18 mouse cellular contexts compared by ENCODE assay signal in the genomic region with DNA sequence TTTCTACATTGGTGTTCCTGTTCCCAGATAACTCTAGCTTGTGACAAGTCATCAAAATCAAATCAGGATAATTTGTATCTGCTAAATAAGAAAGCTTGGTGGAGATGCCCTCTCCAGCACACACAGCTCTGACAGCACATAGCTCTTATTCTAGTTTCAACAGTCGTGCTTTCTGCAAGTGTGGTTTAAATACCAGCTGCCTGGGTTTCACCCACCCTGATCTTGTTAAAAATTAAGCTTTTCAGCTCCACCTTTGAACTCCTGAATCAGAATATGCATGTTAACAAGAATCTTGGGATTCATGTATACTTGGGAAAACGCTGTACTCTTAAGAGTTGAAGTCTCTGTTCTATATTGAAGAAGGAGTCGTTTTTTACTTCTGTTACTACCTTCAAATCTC.
DNase-seq lines count a peak whose midpoint lies in the region; ATAC-seq and TF ChIP-seq lines count a peak whose summit lies in the region.
"Had no signal": no experiment of that assay in that cellular context is flagged by ENCODE, and none has a peak within 500 bp of the region (broad histone marks: within the 10 kb centered on the region; RNA-seq: fewer than 3 reads in every experiment).

No protein-coding gene starts in this region.

- peak; percentile 23 to 62 for DNase-seq in kidney, adult 8-10 months
- DNase-seq in kidney, adult 9 months = peak; percentile 67
- no peak for DNase-seq in spleen, postnatal 36 days (ENCODE audit: low spot score in 2 of 2)
- no peak for DNase-seq in right cerebral cortex, adult 2 months (ENCODE audit: low spot score in 2 of 2)
- DNase-seq: adrenal gland, adult 2 months; adrenal gland, postnatal 25 days; cerebellum, adult 18-20 months; cerebellum, adult 9-11 months; cerebellum, postnatal 36 days; gastrocnemius, adult 2 months; gastrocnemius, postnatal 25 days had no signal

- no peaks in the 10 kb centered on the region for H3K27me3 ChIP-seq in kidney, embryonic 14.5 days (ENCODE audit: control insufficient read depth, insufficient read depth, low read length)
- no peaks in the 10 kb centered on the region for H3K27me3 ChIP-seq in kidney, embryonic 16.5 days (ENCODE audit: insufficient read depth, low read length)
- H3K27me3 ChIP-seq: embryonic facial prominence, embryonic 13.5 days; forebrain, embryonic 12.5 days; heart, embryonic 12.5 days had no signal

- no peak overlapping the region for H3K9ac ChIP-seq in kidney, embryonic 14.5 days (ENCODE audit: low read depth, low read length)
- H3K9ac ChIP-seq in kidney, embryonic 16.5 days (replicated peaks; ENCODE audit: low read length) = no peak overlapping the region
- H3K9ac ChIP-seq: embryonic facial prominence, embryonic 13.5 days; forebrain, embryonic 12.5 days; heart, embryonic 12.5 days had no signal

- ATAC-seq in kidney, embryonic 14.5 days (ENCODE audit: low FRiP score, low TSS enrichment) = no peak
- ATAC-seq in kidney, embryonic 16.5 days (ENCODE audit: low FRiP score, low TSS enrichment) = peak; percentile 27; the same call in 1 of the 2 replicates
- ATAC-seq: forebrain, embryonic 16.5 days had no signal

- no peak overlapping the region for H3K4me2 ChIP-seq in kidney, embryonic 14.5 days (replicated peaks; ENCODE audit: low read depth, low read length)
- no peak overlapping the region for H3K4me2 ChIP-seq in kidney, embryonic 16.5 days (replicated peaks; ENCODE audit: low read depth, low read length)
- H3K4me2 ChIP-seq: embryonic facial prominence, embryonic 13.5 days; forebrain, embryonic 12.5 days; heart, embryonic 12.5 days had no signal

- no peaks in the 10 kb centered on the region for H3K9me3 ChIP-seq in kidney, embryonic 14.5 days (ENCODE audit: control insufficient read depth, low read length)
- H3K9me3 ChIP-seq in kidney, embryonic 16.5 days (ENCODE audit: low read length) = no peaks in the 10 kb centered on the region
- H3K9me3 ChIP-seq: embryonic facial prominence, embryonic 13.5 days; forebrain, embryonic 12.5 days; heart, embryonic 12.5 days had no signal

- no peaks in the 10 kb centered on the region for H3K4me1 ChIP-seq in kidney, embryonic 14.5 days (ENCODE audit: control insufficient read depth, insufficient read depth, low read length)
- no peaks in the 10 kb centered on the region for H3K4me1 ChIP-seq in kidney, embryonic 16.5 days (ENCODE audit: insufficient read depth, low read length)
- peaks cover 7% of the 10 kb centered on the region for H3K4me1 ChIP-seq in olfactory bulb, adult 2 months (ENCODE audit: control insufficient read depth, insufficient read depth, low read length)
- H3K4me1 ChIP-seq: embryonic facial prominence, embryonic 13.5 days; heart, embryonic 12.5 days had no signal

- WGBS in kidney, embryonic 14.5 days = 62% methylated on average over 3 of the region's 3 CpGs
- 63% methylated on average over 3 of the region's 3 CpGs for WGBS in kidney, embryonic 16.5 days
- WGBS in olfactory bulb, adult 2 months = 60% methylated on average over 3 of the region's 3 CpGs

- TF ChIP-seq CTCF in olfactory bulb, adult 2 months (IDR thresholded peaks at IDR 0.05; ENCODE audit: insufficient read depth, low read depth, low read length) = no peak

- no peak for TF ChIP-seq POLR2A in olfactory bulb, adult 2 months (IDR thresholded peaks at IDR 0.05; ENCODE audit: insufficient read depth, low read depth, low read length)

- H3K27ac ChIP-seq in kidney, embryonic 14.5 days (ENCODE audit: low read depth, low read length) = no peak overlapping the region
- no peak overlapping the region for H3K27ac ChIP-seq in kidney, embryonic 16.5 days (ENCODE audit: low read length)
- H3K27ac ChIP-seq in olfactory bulb, adult 2 months (ENCODE audit: insufficient read depth, low read depth, low read length) = peak overlapping the region; percentile 73; the same call in 1 of the 2 replicates
- H3K27ac ChIP-seq: embryonic facial prominence, embryonic 13.5 days; forebrain, embryonic 12.5 days; gastrocnemius, adult 2 months had no signal

- no peak overlapping the region for H3K4me3 ChIP-seq in kidney, embryonic 14.5 days (ENCODE audit: low read length)
- no peak overlapping the region for H3K4me3 ChIP-seq in kidney, embryonic 16.5 days (ENCODE audit: low read length)
- no peak overlapping the region for H3K4me3 ChIP-seq in olfactory bulb, adult 2 months (ENCODE audit: insufficient read depth, low read depth, low read length)
- H3K4me3 ChIP-seq: embryonic facial prominence, embryonic 13.5 days; forebrain, embryonic 12.5 days; gastrocnemius, adult 2 months; heart, embryonic 12.5 days had no signal

- H3K36me3 ChIP-seq in kidney, embryonic 14.5 days (ENCODE audit: control insufficient read depth, insufficient read depth, low read length) = no peaks in the 10 kb centered on the region
- H3K36me3 ChIP-seq in kidney, embryonic 16.5 days (ENCODE audit: insufficient read depth, low read length) = no peaks in the 10 kb centered on the region
- H3K36me3 ChIP-seq: embryonic facial prominence, embryonic 13.5 days; forebrain, embryonic 12.5 days; heart, embryonic 12.5 days had no signal

Comparison
In these comparisons a context has a peak if more than half of its experiments do, and no peak if none do; other contexts are left out.
1. DNase-seq: peak in kidney, adult 8-10 months (2 of 2) and kidney, adult 9 months (single experiment); none in spleen, postnatal 36 days (0 of 2) and right cerebral cortex, adult 2 months (0 of 2).